25 mouse cellular contexts compared by ENCODE assay signal in genomic region chr16:13840956-13841355, GRCm38 (mm10).
"Had no signal": no experiment of that assay in that cellular context is flagged by ENCODE, and none has a peak within 500 bp of the region (broad histone marks: within the 10 kb centered on the region; RNA-seq: fewer than 3 reads in every experiment).

No protein-coding gene starts in this region.

- H3K9me3 ChIP-seq: embryonic facial prominence, embryonic 10.5 days; embryonic facial prominence, embryonic 12.5 days; embryonic facial prominence, embryonic 13.5 days; embryonic facial prominence, embryonic 15.5 days; forebrain, embryonic 10.5 days; forebrain, embryonic 12.5 days; forebrain, embryonic 13.5 days; forebrain, embryonic 15.5 days had no signal

- H3K27me3 ChIP-seq: embryonic facial prominence, embryonic 12.5 days; embryonic facial prominence, embryonic 13.5 days; embryonic facial prominence, embryonic 15.5 days; forebrain, embryonic 12.5 days; forebrain, embryonic 13.5 days; forebrain, embryonic 15.5 days had no signal

- H3K9ac ChIP-seq: embryonic facial prominence, embryonic 12.5 days; embryonic facial prominence, embryonic 13.5 days; embryonic facial prominence, embryonic 15.5 days; forebrain, embryonic 12.5 days; forebrain, embryonic 13.5 days; forebrain, embryonic 15.5 days; forebrain, postnatal 0 days had no signal

- H3K4me1 ChIP-seq: embryonic facial prominence, embryonic 10.5 days; embryonic facial prominence, embryonic 12.5 days; embryonic facial prominence, embryonic 13.5 days; embryonic facial prominence, embryonic 15.5 days; forebrain, embryonic 10.5 days; forebrain, embryonic 12.5 days; forebrain, embryonic 13.5 days; forebrain, embryonic 15.5 days had no signal

- H3K4me3 ChIP-seq: embryonic facial prominence, embryonic 10.5 days; embryonic facial prominence, embryonic 12.5 days; embryonic facial prominence, embryonic 13.5 days; embryonic facial prominence, embryonic 15.5 days; erythroblast, embryonic 14.5 days; forebrain, embryonic 10.5 days; forebrain, embryonic 12.5 days; forebrain, embryonic 13.5 days; forebrain, embryonic 15.5 days; gastrocnemius, adult 2 months had no signal

- DNase-seq: cerebellum, adult 2 months; cerebellum, adult 8-10 months; cerebellum, adult 9-10 months; cerebellum, adult 9-11 months; cerebellum, postnatal 10 days; cerebellum, postnatal 14 days; cerebellum, postnatal 25 days; cerebellum, postnatal 36 days; embryo, embryonic 11 days; forebrain, postnatal 0 days; gastrocnemius, adult 2 months; gastrocnemius, postnatal 10 days; gastrocnemius, postnatal 14 days; gastrocnemius, postnatal 25 days; gastrocnemius, postnatal 36 days; heart, adult 18-20 months had no signal

- H3K27ac ChIP-seq: embryonic facial prominence, embryonic 10.5 days; embryonic facial prominence, embryonic 12.5 days; embryonic facial prominence, embryonic 13.5 days; embryonic facial prominence, embryonic 15.5 days; forebrain, embryonic 10.5 days; forebrain, embryonic 12.5 days; forebrain, embryonic 13.5 days; forebrain, embryonic 15.5 days; gastrocnemius, adult 2 months had no signal
